ENCODE assay signal across 19 mouse cellular contexts in genomic region chr13:110392631-110393030, GRCm38 (mm10). TPM values are rescaled to one million over a fixed set of nuclear protein-coding genes. Genes with fewer than 3 reads are reported as not detected.
DNase-seq lines count a peak whose midpoint lies in the region; ATAC-seq and TF ChIP-seq lines count a peak whose summit lies in the region.
"Had no signal": no experiment of that assay in that cellular context is flagged by ENCODE, and none has a peak within 500 bp of the region (broad histone marks: within the 10 kb centered on the region; RNA-seq: fewer than 3 reads in every experiment).

No protein-coding gene starts in this region.

- no peak overlapping the region for H3K4me3 ChIP-seq in kidney, adult 2 months (ENCODE audit: insufficient read depth, low read depth, low read length)
- H3K4me3 ChIP-seq in kidney, embryonic 14.5 days (ENCODE audit: low read length) = no peak overlapping the region
- H3K4me3 ChIP-seq in ES-Bruce4 (ENCODE audit: low read depth, low read length) = no peak overlapping the region
- H3K4me3 ChIP-seq: embryonic facial prominence, embryonic 10.5 days; forebrain, embryonic 10.5 days; heart, adult 2 months; heart, embryonic 13.5 days; midbrain, embryonic 12.5 days had no signal

- peaks cover under 1% of the 10 kb centered on the region; the same call in 1 of the 2 replicates for H3K36me3 ChIP-seq in kidney, adult 2 months (ENCODE audit: control insufficient read depth, insufficient read depth, low read length)
- H3K36me3 ChIP-seq in kidney, embryonic 14.5 days (ENCODE audit: control insufficient read depth, insufficient read depth, low read length) = peaks cover 2% of the 10 kb centered on the region; the same call in 1 of the 2 replicates
- H3K36me3 ChIP-seq in ES-Bruce4 (ENCODE audit: control insufficient read depth, insufficient read depth, low read length, poor library complexity, severe bottlenecking) = peaks cover 18% of the 10 kb centered on the region

- DNase-seq in kidney, adult 2 months = peak; percentile 66
- peak; percentile 64 for DNase-seq in ZHBTc4 (ENCODE audit: low read depth, low spot score)
- DNase-seq in kidney, postnatal 25 days = peak; percentile 17 to 40
- DNase-seq in cerebellum, postnatal 14 days = no peak
- DNase-seq in spleen, adult 18-20 months = no peak

- no peak for TF ChIP-seq CTCF in kidney, adult 2 months (conservative IDR thresholded peaks at IDR 0.05; ENCODE audit: insufficient read depth, insufficient read length, low read depth, low read length)
- no peak for TF ChIP-seq CTCF in ES-Bruce4 (IDR thresholded peaks at IDR 0.05; ENCODE audit: low read depth, low read length)

- peaks cover 3% of the 10 kb centered on the region; the same call in 1 of the 2 replicates for H3K9me3 ChIP-seq in kidney, embryonic 14.5 days (ENCODE audit: control insufficient read depth, low read length)
- peaks cover under 1% of the 10 kb centered on the region; the same call in 1 of the 2 replicates for H3K9me3 ChIP-seq in ES-Bruce4 (replicated peaks; ENCODE audit: control insufficient read depth, insufficient read depth, low read length, poor library complexity, severe bottlenecking)
- H3K9me3 ChIP-seq: midbrain, embryonic 12.5 days had no signal

- H3K4me1 ChIP-seq in kidney, adult 2 months (ENCODE audit: control insufficient read depth, insufficient read depth, low read length) = no peaks in the 10 kb centered on the region
- H3K4me1 ChIP-seq in kidney, embryonic 14.5 days (ENCODE audit: control insufficient read depth, insufficient read depth, low read length) = no peaks in the 10 kb centered on the region
- no peaks in the 10 kb centered on the region for H3K4me1 ChIP-seq in ES-Bruce4 (ENCODE audit: control insufficient read depth, insufficient read depth, low read length)
- H3K4me1 ChIP-seq: midbrain, embryonic 12.5 days had no signal

- 42% methylated on average over 3 of the region's 3 CpGs for WGBS in kidney, adult 2 months
- WGBS in kidney, embryonic 14.5 days = 49% methylated on average over 3 of the region's 3 CpGs

- no peak for TF ChIP-seq EP300 in ES-Bruce4 (IDR thresholded peaks at IDR 0.05; ENCODE audit: insufficient read depth, low read depth, low read length)

- TF ChIP-seq POLR2A in kidney, adult 2 months (IDR thresholded peaks at IDR 0.05; ENCODE audit: low read depth, low read length) = no peak
- TF ChIP-seq POLR2A in ES-Bruce4 (IDR thresholded peaks at IDR 0.05; ENCODE audit: insufficient read depth, low read length) = no peak

- no peak overlapping the region for H3K27ac ChIP-seq in kidney, adult 2 months (ENCODE audit: insufficient read depth, low read depth, low read length)
- H3K27ac ChIP-seq in kidney, embryonic 14.5 days (ENCODE audit: low read depth, low read length) = no peak overlapping the region
- H3K27ac ChIP-seq in ES-Bruce4 (ENCODE audit: insufficient read depth, low read length) = no peak overlapping the region
- H3K27ac ChIP-seq: embryonic facial prominence, embryonic 10.5 days; forebrain, embryonic 10.5 days; heart, adult 2 months; heart, embryonic 13.5 days; hindbrain, postnatal 0 days; kidney, postnatal 0 days; midbrain, embryonic 12.5 days had no signal

- no peak overlapping the region for H3K9ac ChIP-seq in kidney, embryonic 14.5 days (ENCODE audit: low read depth, low read length)
- 0 out of 2 replicates have a peak overlapping the region, but pooled peaks have one; percentile 2 for H3K9ac ChIP-seq in ES-Bruce4 (ENCODE audit: low read depth, poor library complexity, severe bottlenecking)
- H3K9ac ChIP-seq: forebrain, postnatal 0 days; heart, embryonic 13.5 days; midbrain, embryonic 12.5 days had no signal

- ATAC-seq in kidney, embryonic 14.5 days (ENCODE audit: low FRiP score, low TSS enrichment) = no peak
- ATAC-seq: forebrain, postnatal 0 days; hindbrain, postnatal 0 days had no signal

- H3K4me2 ChIP-seq in kidney, embryonic 14.5 days (replicated peaks; ENCODE audit: low read depth, low read length) = no peak overlapping the region
- H3K4me2 ChIP-seq: heart, embryonic 13.5 days; liver, embryonic 11.5 days; midbrain, embryonic 12.5 days had no signal

- H3K27me3 ChIP-seq in kidney, adult 2 months (replicated peaks; ENCODE audit: control insufficient read depth, insufficient read depth, low read length) = no peaks in the 10 kb centered on the region
- no peaks in the 10 kb centered on the region for H3K27me3 ChIP-seq in kidney, embryonic 14.5 days (ENCODE audit: control insufficient read depth, insufficient read depth, low read length)
- peaks cover 3% of the 10 kb centered on the region; the same call in 1 of the 2 replicates for H3K27me3 ChIP-seq in ES-Bruce4 (ENCODE audit: control insufficient read depth, insufficient read depth, low read length, poor library complexity, severe bottlenecking)
- H3K27me3 ChIP-seq: CH12.LX; heart, embryonic 13.5 days had no signal

RNA-seq across cellular contexts. Expression of gene Plk2, which starts 2.2 kb away (rescaled TPM):
- 4.5 and 5.4 TPM in 2 replicates for polyA plus RNA-seq in kidney, adult 2 months (2012; rRNA removed)
- polyA plus RNA-seq in kidney, embryonic 14.5 days (2014; fragmentation: Nextera tagmentation; extraction: Ambion mirVana) = 60.9 and 88.0 TPM in 2 replicates
- 87.7 and 92.8 TPM in 2 replicates for polyA plus RNA-seq in ES-Bruce4 (2011; ENCODE audit: insufficient read depth, insufficient read length, low read depth, missing spikeins)

RNA-seq across cellular contexts. Expression of gene Gapt, which starts 35.6 kb away (rescaled TPM):
- 0.05 and 0.30 TPM in 2 replicates for polyA plus RNA-seq in kidney, adult 2 months (2012; rRNA removed)
- 0.14 TPM in 1 of 2 replicates, not detected in the other for polyA plus RNA-seq in kidney, embryonic 14.5 days (2014; fragmentation: Nextera tagmentation; extraction: Ambion mirVana)
- polyA plus RNA-seq in ES-Bruce4 (2011; ENCODE audit: insufficient read depth, insufficient read length, low read depth, missing spikeins) = not detected in 2 replicates
- polyA plus RNA-seq: cortical plate, adult 2 months; forebrain, postnatal 0 days; limb, embryonic 11.5 days had no signal

Comparison
In these comparisons a context has a peak if more than half of its experiments do, and no peak if none do; other contexts are left out.
1. DNase-seq: peak in kidney, adult 2 months (single experiment), ZHBTc4 (single experiment) and kidney, postnatal 25 days (2 of 2); none in cerebellum, postnatal 14 days (0 of 2) and spleen, adult 18-20 months (0 of 2).